Mouse (Mus musculus) cortical plate, adult 2 months (tissue): ENCODE measurements at regions not wholly inside any gene's neighbourhood (a gene's known extent, or its start where the extent isn't known, plus 50 kb on each side); places are given as distances from the start of the nearest gene placed in this dataset.

Experiments
- CTCF ChIP-seq: fragments of 200-500 bp; IDR thresholded peaks from 2 replicates; pipeline ENCODE4 v1.5.1; 2011; ENCODE audit warnings: mild to moderate bottlenecking, control low read depth, low read length; ENCODE audit not compliant: insufficient read depth; ENCODE audit errors: extremely low read depth
- POLR2A ChIP-seq: fragments of 200-500 bp; IDR thresholded peaks from 2 replicates; pipeline ENCODE4 v1.6.1; 2011; ENCODE audit warnings: mild to moderate bottlenecking, low read length, control low read depth; ENCODE audit not compliant: insufficient read depth; ENCODE audit errors: extremely low read depth

DNA sequence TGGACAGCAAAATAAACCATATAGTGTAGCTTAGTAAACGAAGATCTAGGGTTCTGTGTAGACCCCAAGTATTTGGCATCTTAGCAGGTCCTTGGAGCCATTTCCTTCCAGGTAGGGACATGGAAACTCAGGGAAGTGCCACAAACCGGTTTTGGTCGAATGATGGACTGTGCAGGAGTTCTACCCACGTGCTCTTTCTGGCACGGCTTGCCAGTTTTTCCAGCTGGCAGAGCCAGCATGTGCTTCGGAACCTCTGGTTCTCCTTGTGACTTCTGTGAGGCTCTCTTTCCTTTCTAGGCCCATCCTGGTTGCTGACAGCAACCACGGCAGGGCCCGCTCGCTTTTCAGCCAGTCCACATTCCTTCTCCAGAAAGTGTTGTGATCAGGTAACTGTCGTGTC lies 291.4 kb downstream of the Kcnrg start:
- no peak for TF ChIP-seq CTCF
- no peak for TF ChIP-seq POLR2A
